Mouse (Mus musculus) mature B cell (primary cell): Measurements from ENCODE around the gene Abcd3.

Experiments
- in situ Hi-C: fragments of 300-500 bp; cut with MboI; formaldehyde crosslinking; loops from 2 replicates; pipeline ENCODE4 v1.14.3; 2019

Gene Abcd3

GRCm38 (mm10) chr3:121713816-121714215, 101.3 kb downstream of the Abcd3 start:
- in situ Hi-C loops, result no loop called here

GRCm38 (mm10) chr3:121713151-121713701, 101.9 kb downstream of the Abcd3 start:
- in situ Hi-C loops, result no loop called here

GRCm38 (mm10) chr3:121712222-121712621, 102.9 kb downstream of the Abcd3 start:
- in situ Hi-C loops, result no loop called here

- in situ Hi-C loops, result no loop called here
These were observed 104.1 kb downstream of the Abcd3 start for GRCm38 (mm10) chr3:121710894-121711531.
